Mouse (Mus musculus): Measurements from ENCODE around the gene Fthl17d. TPM values are rescaled to one million over a fixed set of nuclear protein-coding genes. Genes with fewer than 3 reads are reported as not detected.
"Not testable (repeated sequence)": the region's sequence is repeated elsewhere in the genome, so short reads cannot be mapped to it uniquely, and the experiment has no call there.

Fthl17d gene
- not detected for total RNA-seq (2021)

DNA sequence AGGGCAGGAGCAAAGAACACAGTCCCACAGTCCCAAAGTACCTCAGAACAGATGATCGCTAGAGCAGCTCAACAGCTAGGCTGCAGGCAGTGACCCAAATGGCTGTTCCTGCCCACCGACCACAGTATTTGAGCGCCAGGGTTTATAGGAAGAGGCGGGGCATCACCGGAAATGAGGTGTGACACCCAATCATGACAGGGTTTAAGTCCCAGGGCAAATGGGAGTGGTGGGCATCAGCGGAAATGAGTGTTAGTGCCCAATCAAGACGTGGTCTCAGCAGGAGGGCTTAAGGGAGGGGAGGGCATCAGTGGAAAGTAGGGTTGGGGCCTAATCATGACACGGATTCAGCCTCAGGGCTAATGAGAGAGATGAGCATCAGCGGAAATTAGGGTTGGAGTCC lies at the start of gene Fthl17d:
Gene Fthl17d (minus strand): TSS at position 101 of the 400 bp plus-strand sequence.
- intact Hi-C loops (cut with DNase I); DNase-seq (ENCODE audit: extremely low spot score in 1 of 2, low spot score in 2 of 2): not testable (repeated sequence)

DNA sequence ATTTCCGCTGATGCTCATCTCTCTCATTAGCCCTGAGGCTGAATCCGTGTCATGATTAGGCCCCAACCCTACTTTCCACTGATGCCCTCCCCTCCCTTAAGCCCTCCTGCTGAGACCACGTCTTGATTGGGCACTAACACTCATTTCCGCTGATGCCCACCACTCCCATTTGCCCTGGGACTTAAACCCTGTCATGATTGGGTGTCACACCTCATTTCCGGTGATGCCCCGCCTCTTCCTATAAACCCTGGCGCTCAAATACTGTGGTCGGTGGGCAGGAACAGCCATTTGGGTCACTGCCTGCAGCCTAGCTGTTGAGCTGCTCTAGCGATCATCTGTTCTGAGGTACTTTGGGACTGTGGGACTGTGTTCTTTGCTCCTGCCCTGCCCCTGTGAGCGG lies 46.6 kb upstream of the Fthl17d start, which contains the start of gene Fthl17e:
Gene Fthl17e (plus strand): TSS at position 301 of the 400 bp plus-strand sequence.
- intact Hi-C loops (cut with DNase I): not testable (repeated sequence)

DNA sequence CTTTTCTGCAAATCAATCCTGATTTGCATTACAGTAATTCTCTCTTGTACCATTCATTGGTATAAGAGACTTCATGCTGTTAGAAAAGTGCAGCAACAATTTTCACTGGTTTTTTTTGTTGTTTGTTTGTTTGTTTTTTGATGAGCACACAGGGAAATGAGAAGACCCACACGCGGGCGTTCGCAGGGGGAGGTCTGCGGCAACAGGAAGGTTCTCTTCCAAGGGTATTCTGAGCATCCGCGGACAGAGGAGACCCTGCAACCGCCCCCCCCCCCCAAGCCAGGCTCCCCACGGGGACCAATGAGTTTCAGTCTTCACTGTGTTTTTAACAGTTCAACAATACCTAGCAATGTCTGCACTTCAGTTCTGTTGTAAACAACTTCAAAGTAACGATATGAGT lies 32.9 kb upstream of the Fthl17d start:
- intact Hi-C loops (cut with DNase I): no loop called here
- no peak for DNase-seq (ENCODE audit: extremely low spot score in 1 of 2, low spot score in 2 of 2)

More for the DNA sequence above, 46.6 kb upstream of the Fthl17d start, which contains the start of gene Fthl17e:
- not testable (repeated sequence) for DNase-seq (ENCODE audit: extremely low spot score in 1 of 2, low spot score in 2 of 2)

DNA sequence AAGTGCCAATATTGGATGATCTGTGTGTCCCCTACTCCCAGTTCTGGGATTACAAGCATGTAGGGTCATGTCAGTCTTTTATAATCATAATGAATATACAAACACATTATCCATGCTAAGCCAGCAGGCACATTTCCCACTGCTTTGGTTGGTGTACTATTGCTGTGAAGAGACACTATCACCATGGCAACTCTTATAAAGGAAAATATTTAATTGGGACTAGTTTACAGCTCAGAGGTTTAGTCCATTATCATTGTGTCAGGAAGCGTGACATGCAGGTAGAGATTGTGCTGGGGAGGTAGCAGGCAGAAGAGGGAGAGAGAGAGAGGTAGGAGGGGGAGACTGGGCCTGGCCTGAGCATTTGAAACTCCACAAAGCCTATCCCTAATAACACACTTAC lies 29.5 kb upstream of the Fthl17d start:
- no peak for DNase-seq (ENCODE audit: extremely low spot score in 1 of 2, low spot score in 2 of 2)
- intact Hi-C loops (cut with DNase I): no loop called here

DNA sequence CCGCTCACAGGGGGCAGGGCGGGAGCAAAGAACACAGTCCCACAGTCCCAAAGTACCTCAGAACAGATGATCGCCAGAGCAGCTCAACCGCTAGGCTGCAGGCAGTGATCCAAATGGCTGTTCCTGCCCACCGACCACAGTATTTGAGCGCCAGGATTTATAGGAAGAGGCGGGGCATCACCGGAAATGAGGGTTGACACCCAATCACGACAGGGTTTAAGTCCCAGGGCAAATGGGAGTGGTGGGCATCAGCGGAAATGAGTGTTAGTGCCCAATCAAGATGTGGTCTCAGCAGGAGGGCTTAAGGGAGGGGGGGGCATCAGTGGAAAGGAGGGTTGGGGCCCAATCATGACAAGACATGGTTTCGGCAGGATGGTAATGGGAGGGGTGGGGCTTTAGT lies 10.1 kb downstream of the Fthl17d start, which contains the start of gene Fthl17c:
Gene Fthl17c (minus strand): TSS at position 101 of the 400 bp plus-strand sequence.
- intact Hi-C loops (cut with DNase I); DNase-seq (ENCODE audit: extremely low spot score in 1 of 2, low spot score in 2 of 2): not testable (repeated sequence)

DNA sequence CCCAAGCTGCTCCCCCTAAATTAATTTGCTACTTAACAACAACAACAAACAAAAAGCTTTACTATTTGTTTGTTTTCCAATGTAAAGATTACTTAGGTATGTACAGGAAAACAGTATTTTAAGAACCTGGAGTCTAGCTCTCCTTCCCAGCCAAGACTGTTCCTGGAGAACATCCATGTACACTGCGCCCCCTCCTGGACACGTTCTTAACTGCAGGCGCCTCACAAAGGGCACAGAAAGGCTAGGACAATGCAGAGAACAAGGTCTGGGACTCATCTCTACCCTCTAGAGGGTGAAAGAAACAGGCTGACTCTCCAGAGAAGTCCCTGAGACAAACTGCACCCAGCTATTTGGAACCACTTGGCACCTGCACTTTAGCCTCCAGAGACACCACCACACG lies 21.9 kb downstream of the Fthl17d start:
- not testable (repeated sequence) for DNase-seq (ENCODE audit: extremely low spot score in 1 of 2, low spot score in 2 of 2)

DNA sequence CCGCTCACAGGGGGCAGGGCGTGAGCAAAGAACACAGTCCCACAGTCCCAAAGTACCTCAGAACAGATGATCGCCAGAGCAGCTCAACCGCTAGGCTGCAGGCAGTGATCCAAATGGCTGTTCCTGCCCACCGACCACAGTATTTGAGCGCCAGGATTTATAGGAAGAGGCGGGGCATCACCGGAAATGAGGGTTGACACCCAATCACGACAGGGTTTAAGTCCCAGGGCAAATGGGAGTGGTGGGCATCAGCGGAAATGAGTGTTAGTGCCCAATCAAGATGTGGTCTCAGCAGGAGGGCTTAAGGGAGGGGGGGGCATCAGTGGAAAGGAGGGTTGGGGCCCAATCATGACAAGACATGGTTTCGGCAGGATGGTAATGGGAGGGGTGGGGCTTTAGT lies 23.7 kb downstream of the Fthl17d start, which contains the start of gene Fthl17b:
Gene Fthl17b (minus strand): TSS at position 101 of the 400 bp plus-strand sequence.
- intact Hi-C loops (cut with DNase I); DNase-seq (ENCODE audit: extremely low spot score in 1 of 2, low spot score in 2 of 2): not testable (repeated sequence)

More for the DNA sequence above, 21.9 kb downstream of the Fthl17d start:
- intact Hi-C loops (cut with DNase I): not testable (repeated sequence)

DNA sequence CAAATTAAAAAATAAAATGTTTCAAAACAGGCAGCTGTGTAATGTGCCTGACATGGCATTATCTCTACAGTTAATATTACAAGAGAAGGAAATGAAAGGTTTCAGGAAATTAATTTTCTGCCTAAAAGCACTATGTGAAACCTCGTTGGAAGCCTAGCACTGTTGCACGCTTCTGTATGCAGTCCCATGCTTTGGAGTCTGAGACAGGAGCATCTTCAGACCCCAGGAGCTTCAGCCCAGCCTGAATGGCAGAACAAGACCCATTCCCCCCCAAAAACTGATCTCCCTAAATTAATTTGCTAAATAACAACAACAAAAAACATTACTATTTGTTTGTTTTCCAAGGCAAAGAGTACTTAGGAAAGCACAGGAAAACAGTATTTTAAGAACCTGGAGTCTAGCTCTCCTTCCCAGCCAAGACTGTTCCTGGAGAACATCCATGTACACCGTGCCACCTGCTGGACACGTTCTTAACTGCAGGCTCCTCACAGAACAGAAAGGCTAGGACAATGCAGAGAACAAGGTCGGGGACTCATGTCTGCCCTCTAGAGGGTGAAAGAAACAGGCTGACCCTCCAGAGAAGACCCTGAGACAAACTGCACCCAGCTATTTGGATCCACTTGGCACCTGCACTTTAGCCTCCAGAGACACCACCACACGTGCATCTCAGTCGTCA lies 38.3 kb downstream of the Fthl17d start:
- DNase-seq (ENCODE audit: extremely low spot score in 1 of 2, low spot score in 2 of 2): peak; percentile 76 to 80
- intact Hi-C loops (cut with DNase I): not testable (repeated sequence)

DNA sequence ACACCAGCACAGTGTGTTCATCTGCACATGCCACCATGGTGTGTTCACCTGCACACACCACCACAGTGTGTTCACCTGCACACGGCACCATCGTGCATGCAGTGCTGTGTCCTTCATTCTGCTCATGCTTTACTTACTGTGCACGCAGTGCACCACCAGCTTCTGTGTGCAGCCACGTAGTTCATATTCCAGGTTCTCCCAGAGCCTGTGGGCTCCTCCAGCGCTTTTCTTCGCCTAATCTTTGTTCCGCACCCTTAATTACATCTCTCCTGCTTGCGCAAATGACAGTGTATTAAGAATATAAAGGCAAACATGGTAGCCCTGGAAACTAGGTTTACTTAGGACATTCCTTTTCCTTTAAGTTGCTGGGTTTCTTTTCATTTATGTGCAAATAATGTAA lies 42.5 kb downstream of the Fthl17d start:
- intact Hi-C loops (cut with DNase I): no loop called here
- DNase-seq (ENCODE audit: extremely low spot score in 1 of 2, low spot score in 2 of 2): no peak

Other genes with a start within 250 kb of the Fthl17d start
- not detected for gene Ssx9, start 238.3 kb downstream of the Fthl17d start, total RNA-seq (2021)
- not detected for gene Ssxb5, start 183.1 kb downstream of the Fthl17d start, total RNA-seq (2021)
- gene Gm6592, start 142.8 kb downstream of the Fthl17d start, total RNA-seq (2021): not detected
- not detected for gene Gm5751, start 112.5 kb downstream of the Fthl17d start, total RNA-seq (2021)
- gene B630019K06Rik, start 94.4 kb downstream of the Fthl17d start, total RNA-seq (2021): 10 to 100 TPM; 22.7 to 25.5 TPM
- gene Fthl17b, start 23.8 kb downstream of the Fthl17d start, total RNA-seq (2021): not detected
- gene Fthl17c, start 10.2 kb downstream of the Fthl17d start, total RNA-seq (2021): not detected
- gene Fthl17e, start 46.7 kb upstream of the Fthl17d start, total RNA-seq (2021): not detected
- gene Fthl17f, start 76.3 kb upstream of the Fthl17d start, total RNA-seq (2021): not detected
- gene 4930402K13Rik, start 117.8 kb upstream of the Fthl17d start, total RNA-seq (2021): not detected
- 1 to 10 TPM; 6.3 to 8.0 TPM for gene Lancl3, start 213.1 kb upstream of the Fthl17d start, total RNA-seq (2021)

Data from left cerebral cortex, postnatal 10 days (tissue).